Mouse (Mus musculus): Measurements from ENCODE around the gene Snx29.
A peak's percentile ranks its signal among the peaks of the same experiment; 100 is the strongest.

The Snx29 gene

DNA sequence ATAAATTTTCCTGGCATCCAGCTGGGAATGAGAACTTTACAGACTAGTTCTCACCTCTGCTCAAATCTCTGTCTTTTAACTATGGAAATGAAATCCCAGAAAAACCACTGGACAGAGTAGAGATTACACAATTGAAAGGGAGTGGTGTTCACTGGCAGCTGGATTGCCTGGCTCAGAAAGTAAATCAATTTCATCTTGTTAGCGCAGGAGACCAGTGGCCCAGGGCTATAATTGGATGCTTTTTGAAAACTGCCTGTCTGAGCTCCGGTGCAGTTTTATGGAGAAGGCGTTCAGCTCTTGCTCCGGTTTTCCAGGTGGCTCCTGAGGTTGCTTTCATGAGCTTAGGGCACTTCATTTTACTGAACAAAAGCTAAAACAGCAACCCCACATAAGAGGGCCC, 371.7 kb downstream of the Snx29 start:
- DNase-seq, result no peak

DNA sequence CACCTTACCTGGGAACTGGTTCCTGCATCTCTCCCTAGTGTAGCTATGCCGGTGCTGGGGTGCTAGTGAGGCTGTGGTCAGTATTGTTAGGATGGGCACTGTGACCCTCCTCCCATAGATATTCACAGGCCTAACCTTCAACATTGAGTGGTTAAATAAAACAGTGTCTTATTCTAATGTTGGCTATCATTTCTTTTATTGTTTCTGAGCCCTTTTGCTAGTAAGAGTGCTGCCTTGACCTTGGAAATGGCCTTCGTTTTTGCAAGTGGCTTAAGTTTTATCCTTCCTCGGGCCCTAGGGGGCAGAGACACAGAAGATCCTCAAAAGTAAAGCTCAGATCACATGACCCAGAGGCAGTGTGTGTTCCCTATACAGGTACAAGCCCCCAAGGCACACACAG, 374.1 kb downstream of the Snx29 start:
- no peak for DNase-seq

DNA sequence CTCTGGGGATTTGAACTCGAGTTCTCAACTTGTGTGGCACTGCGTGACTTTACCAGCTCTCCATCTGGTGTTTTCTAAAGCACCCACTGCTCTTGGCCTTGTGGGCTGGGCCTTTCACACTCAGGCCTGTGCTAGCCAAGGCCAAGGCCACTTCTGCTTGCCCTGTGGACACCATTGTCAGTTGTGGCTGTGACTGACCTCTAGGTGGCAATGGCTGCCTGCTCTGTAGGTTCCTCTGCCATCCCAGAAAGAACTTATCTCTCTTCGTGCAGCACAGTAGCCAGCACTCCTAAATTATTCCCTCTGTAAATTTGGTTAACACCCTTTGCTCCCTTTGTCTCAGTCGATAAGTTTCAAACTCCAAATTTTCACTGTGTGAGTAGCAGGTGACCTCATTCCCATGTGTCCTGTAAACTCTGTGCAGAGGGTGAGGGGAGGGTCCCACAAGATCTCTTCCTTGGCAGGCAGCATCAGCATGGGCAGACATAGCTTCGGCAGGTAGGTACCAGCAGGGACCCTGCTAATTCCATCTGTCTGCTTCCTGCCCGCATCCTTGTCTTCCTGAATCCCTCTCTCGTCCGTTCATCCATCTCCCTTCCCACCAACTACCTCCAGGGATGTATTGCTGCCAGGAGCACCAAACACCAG, 375.1 kb downstream of the Snx29 start:
- DNase-seq, result peak; percentile 43

DNA sequence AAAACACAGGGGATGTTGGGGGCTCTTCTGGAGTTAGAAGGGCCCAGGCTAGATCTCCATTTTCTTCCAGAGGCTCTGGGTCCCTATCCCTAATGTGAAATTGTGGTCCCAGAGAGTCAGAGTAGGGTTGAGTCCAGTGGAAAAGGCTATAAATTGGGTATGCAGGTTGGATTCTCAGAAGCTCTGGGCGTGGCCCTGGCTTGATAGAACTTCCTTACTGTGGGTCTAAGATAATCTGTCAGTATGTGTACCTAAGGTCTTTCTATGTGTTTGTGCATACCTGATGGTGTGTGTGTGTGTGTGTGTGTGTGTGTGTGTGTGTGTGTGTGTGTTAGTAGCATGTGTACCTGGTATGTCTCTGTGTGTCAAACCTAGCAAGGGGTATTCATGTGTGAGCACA, 378.9 kb downstream of the Snx29 start:
- DNase-seq, result no peak

DNA sequence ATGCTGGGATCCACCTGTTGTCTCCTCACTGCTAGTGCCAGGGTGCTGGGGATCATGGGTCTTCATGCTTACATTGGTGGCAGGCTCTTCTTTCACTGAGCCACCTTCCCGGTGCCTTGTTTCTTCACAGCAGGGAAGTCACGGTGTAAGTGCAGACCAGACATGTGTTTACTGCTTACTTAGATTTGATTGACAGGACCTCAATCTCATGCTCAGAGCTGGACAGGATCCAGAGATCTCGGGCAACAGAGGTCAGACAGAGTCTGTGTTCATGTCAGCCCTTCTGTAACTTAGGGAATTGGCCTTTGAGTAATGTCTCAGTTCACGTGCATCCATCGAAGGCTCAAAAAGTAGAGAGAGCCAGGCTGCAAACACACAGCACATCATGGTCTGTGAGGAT, 381.4 kb downstream of the Snx29 start:
- DNase-seq, result no peak

DNA sequence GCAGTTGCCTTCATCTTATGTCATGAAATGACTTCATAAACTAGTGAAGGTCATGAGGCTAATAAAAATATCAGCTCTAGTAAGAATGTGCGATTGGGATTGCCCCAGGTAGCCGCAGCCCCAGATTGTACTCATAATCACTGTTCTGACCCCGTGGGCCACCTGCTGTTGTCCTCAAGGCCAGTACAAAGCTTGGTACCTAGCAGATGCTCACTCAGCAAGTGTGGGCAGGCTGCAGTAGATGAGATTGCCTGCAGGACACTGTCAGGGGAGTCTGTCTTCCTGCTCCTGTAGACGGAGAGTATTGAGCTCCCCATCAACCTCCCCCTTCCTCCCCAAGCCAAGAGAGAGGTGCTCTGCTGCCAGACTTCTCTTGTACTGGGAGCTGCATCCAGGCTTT, 382.7 kb downstream of the Snx29 start:
- DNase-seq, result no peak

DNA sequence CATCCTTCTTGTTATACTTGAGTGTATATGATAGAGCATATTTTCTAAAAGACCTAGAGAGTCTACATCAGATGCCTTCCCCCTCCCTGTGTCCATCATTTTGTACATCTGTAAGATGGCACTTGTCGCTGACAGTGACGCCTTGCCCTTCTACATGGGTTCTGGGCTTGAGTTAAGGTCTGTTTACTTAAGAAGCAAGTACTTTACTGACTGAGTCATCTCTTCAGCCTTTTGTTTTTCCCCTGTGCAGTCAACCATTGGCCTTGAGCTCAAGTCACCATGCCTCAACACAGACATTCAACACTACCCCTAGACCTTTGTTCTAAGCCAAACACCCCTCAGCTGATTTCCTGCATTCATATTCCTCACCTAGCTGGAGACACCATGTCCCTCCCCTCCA, 385.4 kb downstream of the Snx29 start:
- DNase-seq, result no peak

DNA sequence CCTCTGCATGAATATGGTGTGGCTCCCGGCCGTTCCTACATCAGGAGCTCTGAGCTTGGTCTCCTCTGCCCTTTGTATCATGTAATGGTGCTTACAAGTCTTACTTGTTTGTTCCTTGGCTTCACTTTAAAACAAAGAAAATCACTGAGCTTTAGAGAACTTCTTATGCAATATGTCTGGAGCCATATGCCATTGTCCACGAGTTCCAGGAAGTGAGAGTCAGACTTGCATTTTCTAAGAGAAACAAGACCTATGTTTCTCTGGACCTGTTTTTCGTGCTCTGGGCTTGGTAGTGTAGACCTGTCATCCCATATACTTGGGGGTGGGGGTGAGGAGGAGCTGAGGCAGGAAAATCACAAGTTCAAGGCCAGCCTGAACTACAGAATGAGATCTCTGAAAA, 386.7 kb downstream of the Snx29 start:
- no peak for DNase-seq

DNA sequence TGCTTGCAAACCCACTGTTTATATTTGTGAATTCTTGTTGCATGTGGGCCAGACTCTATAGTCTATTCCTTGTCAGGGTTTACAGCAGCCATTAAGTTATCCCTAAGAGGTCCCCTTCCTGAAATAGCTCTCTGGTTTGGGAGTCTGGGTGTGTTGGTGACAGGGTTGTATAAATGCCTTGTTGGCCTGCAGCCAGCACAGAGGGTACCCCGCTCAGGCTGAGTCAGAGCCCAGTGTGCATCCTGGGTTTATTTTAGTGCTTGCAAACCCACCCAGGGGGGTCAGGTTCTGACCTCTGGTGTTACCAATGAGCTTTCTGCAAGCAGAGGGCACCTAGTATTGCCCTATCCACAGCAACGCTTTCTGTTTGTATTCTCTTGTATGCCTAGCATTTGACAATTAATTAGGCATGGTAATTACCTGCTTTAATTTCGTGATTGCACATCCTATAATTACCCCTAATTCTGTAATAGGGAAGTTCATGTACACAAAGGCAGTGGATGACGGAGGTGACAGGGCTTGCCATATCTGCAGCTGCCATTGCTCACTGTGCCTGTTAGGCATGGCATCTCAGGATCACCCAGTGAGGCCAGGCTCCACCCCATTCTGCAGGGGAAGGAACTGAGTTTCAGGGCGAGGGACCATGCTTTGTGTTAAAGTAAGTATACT, 387.4 kb downstream of the Snx29 start:
- DNase-seq, result no peak

DNA sequence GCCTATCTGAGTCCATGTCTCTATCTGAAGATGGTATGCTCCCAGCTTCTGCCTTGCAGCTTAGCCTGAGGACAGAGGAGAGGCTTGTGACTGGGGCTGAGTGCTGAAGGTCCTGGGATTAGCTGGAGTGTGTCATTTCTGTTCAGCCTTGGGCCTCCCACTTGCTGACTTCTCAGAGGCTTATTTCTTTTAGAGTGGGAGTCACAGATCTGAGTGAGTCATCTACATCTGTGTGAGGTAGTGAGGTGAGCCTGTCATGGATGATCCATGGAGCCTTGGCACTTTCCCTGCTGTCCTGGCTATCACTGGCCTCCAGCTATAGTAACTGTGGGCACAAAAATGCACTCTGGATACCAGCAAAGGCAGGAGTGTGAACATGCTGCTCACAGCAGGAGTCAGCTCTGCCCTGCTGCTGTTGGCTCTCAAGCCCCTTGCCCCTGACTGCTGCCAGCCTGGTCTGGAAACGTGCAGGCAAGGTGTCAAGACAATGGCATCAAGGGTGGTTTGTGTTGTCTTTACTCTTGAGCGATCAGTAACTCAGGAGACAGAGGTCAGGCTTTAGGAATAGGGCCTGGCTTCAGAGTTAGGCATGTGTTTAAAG, 390.7 kb downstream of the Snx29 start:
- DNase-seq, result peak; percentile 27

DNA sequence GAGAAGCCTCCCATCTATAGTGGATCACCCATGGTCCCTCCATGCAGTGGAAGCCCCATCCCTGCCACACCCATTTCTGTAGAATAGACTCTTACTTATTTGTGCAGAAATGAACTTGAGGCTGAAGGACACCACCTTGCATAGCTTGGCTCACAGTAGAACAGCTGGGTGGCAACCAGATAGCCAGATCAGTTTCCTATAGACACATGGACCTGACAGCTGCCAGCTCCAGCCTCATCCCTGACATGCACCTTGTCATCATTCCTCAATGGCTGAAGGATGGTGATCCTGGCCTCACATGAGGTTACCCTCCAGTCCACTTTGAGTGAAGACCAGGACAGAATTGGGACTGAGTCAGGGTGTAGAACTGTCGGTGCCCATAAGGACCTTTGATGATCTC, 394.2 kb downstream of the Snx29 start:
- no peak for DNase-seq

DNA sequence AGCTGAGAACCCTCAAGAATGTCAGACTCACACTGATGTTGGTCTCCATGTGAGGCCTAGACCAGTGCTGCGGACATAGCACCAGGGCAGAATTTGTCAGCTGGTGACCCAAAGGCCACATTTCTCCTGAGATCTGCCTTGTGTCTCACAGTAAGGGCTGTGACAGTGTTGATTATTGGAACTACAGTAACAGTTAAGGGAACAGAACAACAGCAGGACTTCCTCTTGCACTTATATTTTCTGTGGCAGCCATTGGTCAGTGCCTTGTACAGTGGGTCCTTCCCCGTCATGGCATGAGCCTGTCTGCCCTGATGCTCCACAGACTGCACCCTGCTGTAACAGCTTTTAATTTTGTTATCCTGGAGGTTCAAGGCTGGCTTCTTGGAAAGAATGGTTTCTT, 403.2 kb downstream of the Snx29 start:
- no peak for DNase-seq

DNA sequence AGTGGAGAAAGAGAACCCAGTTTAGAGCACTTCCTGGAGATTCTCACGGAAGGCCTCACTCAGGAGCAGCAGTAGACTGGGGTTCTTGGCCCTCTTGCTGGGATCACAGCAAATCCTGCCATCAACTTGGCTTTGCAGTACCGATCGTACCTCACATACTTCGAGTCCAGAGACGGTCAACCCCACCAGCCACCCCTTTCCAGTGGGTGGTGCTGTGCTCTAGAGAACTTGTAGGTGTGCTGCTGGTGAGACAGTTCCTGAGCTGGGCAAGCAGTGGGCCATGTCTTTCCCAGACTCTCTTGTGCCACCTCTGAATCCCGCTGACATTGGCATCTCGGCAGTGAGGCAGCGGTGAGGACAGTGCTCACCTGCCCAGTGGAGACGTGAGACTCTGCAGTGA, 404.6 kb downstream of the Snx29 start:
- DNase-seq, result no peak

DNA sequence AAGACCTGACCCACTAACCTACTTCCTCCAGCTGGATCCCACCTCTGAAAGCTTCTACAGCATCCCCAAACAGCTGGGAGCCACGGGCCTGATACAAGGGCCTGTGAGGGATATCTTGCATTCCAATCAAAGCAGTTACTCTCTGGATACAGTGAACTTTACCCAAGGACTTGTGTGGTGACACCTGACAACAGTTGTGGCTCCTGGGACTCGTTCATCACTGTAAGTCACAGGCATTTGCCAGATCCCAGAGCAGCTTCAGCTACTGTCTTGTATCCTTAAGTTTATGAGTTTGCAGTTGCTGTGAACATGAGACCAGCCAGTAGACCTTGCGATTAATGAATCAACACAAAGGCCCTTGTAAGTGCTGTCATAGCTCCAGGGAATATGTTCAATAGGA, 405.4 kb downstream of the Snx29 start:
- no peak for DNase-seq

DNA sequence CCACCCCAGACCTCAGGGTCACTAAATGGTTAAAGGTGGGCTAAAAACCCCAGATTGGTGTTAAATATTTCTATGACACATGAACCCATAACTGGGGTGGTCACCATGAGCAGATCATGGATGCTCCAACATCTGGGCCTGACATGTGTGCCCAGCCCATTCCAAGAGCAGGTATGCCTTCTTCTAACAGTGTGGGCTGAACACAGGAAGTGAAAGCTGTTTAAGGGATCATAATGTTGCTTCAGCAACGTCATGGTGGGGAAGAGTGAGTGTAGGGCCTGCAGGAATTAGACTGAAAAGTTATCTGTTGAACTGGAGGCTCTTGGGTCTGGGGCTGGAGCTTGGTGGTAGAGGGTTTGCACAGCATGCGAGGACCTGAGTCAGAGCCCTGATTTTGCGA, 405.9 kb downstream of the Snx29 start:
- no peak for DNase-seq

DNA sequence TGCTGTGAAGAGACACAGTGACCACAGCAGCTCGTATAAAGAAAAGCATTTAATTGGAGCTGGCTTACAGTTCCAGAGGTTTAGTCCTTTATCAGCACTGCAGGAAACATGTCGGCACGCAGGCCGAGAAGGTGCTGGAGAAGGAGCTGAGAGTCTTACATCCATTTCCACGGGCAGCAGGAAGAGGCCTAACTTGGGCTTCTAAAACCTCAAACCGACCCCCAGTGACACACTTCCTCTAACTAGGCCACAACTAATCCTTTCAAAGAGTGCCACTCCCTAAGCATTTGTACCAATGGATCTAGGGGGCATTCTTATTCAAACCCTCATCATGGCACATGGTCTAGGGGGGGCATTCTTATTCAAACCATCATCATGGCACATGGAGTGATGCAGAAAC, 406.4 kb downstream of the Snx29 start:
- DNase-seq, result no peak

DNA sequence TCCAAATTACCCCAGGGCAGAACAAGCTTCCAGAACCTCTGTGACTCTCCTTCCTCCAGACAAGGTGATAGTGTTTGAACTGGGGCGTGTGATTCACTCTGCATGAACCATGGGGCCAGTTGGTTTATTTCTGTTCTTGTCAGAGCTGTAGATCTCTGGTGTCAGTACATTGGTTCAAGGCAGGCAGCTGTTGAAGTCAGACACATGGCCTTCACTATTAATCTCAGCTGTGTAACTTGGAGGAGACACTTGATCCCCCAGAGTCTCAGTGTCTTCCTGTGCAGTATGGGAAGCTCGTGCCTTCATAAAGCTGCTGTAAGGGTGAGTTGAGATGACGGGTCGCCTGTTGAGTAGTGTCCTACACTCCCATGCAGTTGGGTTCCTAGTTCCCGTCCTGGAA, 407.1 kb downstream of the Snx29 start:
- DNase-seq, result no peak

DNA sequence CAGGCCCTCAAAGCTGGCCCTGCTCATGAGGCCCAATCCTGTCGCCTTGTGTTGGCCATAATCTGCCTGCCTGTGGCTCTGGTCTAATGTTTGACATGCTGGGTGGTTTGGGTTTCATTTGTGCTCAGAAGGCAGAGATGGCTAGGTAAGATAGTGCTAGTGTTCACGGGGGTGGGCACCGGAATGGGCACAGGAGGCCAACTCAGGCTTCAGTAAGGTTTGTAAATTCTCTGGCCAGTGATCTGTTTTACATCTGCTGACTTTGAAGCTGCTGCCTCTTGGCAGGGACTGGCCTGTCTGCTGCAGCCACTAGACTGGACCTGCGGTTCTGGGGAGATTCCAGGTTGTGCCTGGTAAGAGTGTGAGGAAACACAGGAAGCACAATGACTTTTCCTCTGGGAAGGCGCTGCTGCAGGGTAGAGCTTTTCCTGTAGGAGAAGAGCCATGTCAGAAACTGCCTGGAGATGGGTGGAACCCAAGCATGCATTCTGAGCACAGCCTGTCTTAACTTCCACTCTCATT, 408.4 kb downstream of the Snx29 start:
- no peak for DNase-seq

DNA sequence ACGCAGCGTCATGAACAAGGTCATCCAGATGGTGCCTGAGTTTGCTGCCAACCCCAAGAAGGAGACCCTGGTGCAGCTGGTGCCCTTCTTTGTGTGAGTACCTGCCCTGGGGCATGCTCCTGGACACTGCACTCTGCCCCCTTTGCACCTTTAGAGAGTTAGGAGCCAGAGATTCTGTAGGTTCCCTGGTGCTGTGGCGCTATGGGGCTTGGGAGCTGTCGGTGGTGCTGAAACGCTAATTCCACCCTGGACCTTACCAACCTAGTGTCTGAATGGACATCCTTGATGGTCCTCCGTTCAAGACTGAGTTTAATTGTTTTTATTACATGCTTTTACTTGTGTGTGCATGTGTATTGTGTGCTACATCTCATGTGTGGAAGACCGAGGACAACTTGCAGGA, 415.6 kb downstream of the Snx29 start:
- no peak for DNase-seq

DNA sequence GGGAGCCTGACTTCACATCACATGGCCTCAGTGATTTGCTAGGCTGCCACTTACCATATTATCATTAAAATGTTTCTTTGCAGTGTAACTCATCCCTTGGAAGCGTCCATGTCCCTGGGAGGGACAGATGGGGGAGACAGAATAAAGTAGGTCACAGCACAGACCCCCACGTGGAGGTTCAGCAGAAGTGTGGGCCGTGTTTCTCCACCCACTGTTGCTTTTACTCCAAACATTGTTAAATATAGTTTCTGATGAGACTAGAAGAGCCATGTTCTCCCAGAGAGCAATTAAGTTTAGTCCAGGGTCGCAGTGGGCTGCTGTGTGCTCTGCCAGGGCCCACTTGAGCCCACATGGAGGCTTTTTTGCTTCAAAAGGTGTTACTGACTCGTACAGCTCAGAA, 419.2 kb downstream of the Snx29 start:
- DNase-seq, result no peak

DNA sequence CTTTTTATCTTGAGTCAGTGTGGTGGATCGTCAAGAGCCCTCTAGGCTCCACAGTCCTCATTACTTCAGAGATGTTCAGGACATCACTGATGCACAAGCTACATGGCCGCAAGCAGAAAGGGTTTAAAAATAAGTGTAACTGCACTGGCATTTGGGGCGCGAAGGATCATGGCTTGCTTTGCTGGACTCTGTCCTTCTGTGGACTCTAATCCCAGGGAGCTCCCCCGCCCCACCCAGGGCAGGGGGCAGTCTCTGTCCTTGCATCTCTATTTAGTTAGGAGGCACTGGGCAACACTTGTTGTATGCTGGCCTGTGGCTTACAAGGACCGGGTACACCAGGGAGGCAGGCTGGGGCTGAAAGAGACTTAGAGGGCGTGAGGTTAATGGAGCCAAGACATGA, 419.6 kb downstream of the Snx29 start:
- DNase-seq, result no peak

DNA sequence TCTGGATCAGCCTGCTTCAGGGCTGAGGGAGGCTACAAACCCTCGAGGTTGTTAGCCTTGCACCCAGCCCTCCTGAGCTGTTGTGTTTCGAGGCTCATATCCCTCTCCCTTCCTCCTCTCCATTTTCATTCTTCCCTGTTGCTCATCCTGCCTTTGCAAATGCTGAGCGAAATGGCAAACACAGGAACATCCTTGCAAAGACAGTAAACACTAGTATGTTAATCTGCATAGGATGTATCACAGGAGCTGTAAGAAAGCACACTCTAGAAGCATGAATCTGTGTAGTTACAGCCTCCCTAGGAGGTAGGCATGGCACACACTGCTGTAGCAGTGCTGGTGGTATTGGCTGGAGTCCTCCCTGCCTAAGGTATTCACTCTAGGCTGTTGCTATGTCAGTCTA, 420.3 kb downstream of the Snx29 start:
- no peak for DNase-seq

DNA sequence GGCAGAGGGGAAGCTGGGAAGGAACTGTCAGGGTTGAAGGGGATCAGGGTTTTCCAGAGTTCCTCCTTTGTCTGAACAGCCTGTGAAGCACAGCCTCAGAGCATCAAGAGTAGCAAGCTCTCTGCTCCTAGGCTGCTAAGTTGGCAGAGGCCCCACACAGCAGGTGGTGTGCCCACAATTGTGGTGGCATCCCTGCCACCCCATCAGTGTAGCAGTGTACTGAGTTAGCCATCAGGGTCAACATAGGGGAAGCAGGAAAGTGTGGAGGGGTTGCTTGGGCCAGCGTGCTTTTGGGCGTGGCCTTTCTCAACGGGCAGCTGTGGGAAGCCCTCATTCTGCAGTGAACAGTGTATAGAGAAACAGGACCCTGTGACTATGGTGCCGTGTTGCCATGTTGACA, 421.0 kb downstream of the Snx29 start:
- DNase-seq, result no peak

DNA sequence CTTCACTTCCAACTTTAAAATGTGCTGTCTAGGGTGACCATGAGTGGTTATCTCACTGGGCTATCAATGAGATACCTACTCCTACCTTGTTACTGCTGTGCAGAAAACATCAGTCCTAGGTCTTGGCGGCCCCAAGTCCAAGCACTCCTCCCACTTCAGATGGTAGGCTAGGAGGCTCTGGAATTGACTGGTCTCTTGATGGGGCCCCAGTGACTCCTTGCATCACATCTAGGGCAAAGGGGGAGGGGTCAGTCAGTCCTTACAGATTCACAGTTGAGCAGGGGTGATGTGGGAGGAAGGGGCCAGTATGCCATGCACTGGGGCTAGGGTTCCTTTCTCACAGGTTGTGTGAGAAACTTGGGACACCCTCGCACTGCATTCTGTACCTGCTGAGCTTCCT, 423.3 kb downstream of the Snx29 start:
- DNase-seq, result no peak

DNA sequence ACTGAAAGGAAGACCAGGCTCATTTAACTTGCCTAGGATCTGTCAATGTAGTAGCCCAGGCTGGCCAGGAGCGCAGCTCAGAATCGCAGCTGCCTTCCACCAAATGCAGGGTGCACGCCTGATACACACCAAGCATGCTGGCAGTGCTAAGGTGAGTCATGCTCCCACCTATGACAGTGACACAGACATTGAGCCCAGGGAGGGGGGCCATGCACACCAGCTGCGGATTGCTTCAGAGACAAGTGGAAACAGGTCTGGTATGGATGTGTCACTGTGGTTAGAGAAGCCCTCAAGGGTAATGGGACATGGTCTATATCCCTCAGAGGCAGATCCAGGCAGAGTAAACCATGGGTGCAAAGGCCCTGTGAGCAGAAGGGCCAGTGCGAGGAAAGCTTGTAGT, 425.2 kb downstream of the Snx29 start:
- no peak for DNase-seq
